Mouse (Mus musculus): ENCODE measurements around the gene Nrtn. TPM values are rescaled to one million over a fixed set of nuclear protein-coding genes. Genes with fewer than 3 reads are reported as not detected.

Gene Nrtn
- total RNA-seq, 2 experiments from 2014 or later = 1.6 to 3.4 TPM

GRCm38 (mm10) chr17:56762769-56763731, 5.7 kb upstream of the Nrtn start:
- DNase-seq (ENCODE audit: low spot score in 2 of 2) = peak in 1 of 2 experiments; percentile 77

GRCm38 (mm10) chr17:56761991-56762410, 4.7 kb upstream of the Nrtn start:
- DNase-seq (ENCODE audit: low spot score in 2 of 2) = peak; percentile 79 to 88

GRCm38 (mm10) chr17:56761077-56761476, 3.7 kb upstream of the Nrtn start:
- no peak for DNase-seq (ENCODE audit: low spot score in 2 of 2)

- DNase-seq (ENCODE audit: low spot score in 2 of 2) = no peak
Measured at GRCm38 (mm10) chr17:56759261-56759660, 1.9 kb upstream of the Nrtn start.

- DNase-seq (ENCODE audit: low spot score in 2 of 2) = peak in 1 of 2 experiments; percentile 67
Measured at GRCm38 (mm10) chr17:56758132-56758531, 802 bp upstream of the Nrtn start.

GRCm38 (mm10) chr17:56756703-56757399, 479 bp downstream of the Nrtn start:
- DNase-seq (ENCODE audit: low spot score in 2 of 2) = no peak

- no peak for DNase-seq (ENCODE audit: low spot score in 2 of 2)
Measured at GRCm38 (mm10) chr17:56754271-56755185, 2.8 kb downstream of the Nrtn start.

GRCm38 (mm10) chr17:56753452-56753851, 3.9 kb downstream of the Nrtn start:
- no peak for DNase-seq (ENCODE audit: low spot score in 2 of 2)

GRCm38 (mm10) chr17:56751404-56752072, 5.8 kb downstream of the Nrtn start:
- DNase-seq (ENCODE audit: low spot score in 2 of 2) = no peak

- no peak for DNase-seq (ENCODE audit: low spot score in 2 of 2)
Measured at GRCm38 (mm10) chr17:56744173-56744572, 13.2 kb downstream of the Nrtn start.

GRCm38 (mm10) chr17:56740788-56741160, 16.6 kb downstream of the Nrtn start:
- DNase-seq (ENCODE audit: low spot score in 2 of 2) = no peak

- no peak for DNase-seq (ENCODE audit: low spot score in 2 of 2)
Measured at GRCm38 (mm10) chr17:56740118-56740787, 17.1 kb downstream of the Nrtn start.

- no peak for DNase-seq (ENCODE audit: low spot score in 2 of 2)
Measured at GRCm38 (mm10) chr17:56738221-56738620, 19.1 kb downstream of the Nrtn start.

GRCm38 (mm10) chr17:56736534-56736933, 20.8 kb downstream of the Nrtn start:
- no peak for DNase-seq (ENCODE audit: low spot score in 2 of 2)

GRCm38 (mm10) chr17:56729656-56730055, 27.7 kb downstream of the Nrtn start:
- DNase-seq (ENCODE audit: low spot score in 2 of 2) = no peak

GRCm38 (mm10) chr17:56729151-56729550, 28.2 kb downstream of the Nrtn start:
- DNase-seq (ENCODE audit: low spot score in 2 of 2) = no peak

GRCm38 (mm10) chr17:56728117-56728516, 29.2 kb downstream of the Nrtn start:
- DNase-seq (ENCODE audit: low spot score in 2 of 2) = peak in 1 of 2 experiments; percentile 35

- no peak for DNase-seq (ENCODE audit: low spot score in 2 of 2)
Measured at GRCm38 (mm10) chr17:56727659-56728058, 29.7 kb downstream of the Nrtn start.

- no peak for DNase-seq (ENCODE audit: low spot score in 2 of 2)
Measured at GRCm38 (mm10) chr17:56727029-56727649, 30.2 kb downstream of the Nrtn start.
